Mouse (Mus musculus) c-Kit-negative CD71-positive TER-119-positive erythroid progenitor cells, embryonic 14.5 days (primary cell): Measurements from ENCODE around the gene Tmem221.
"Not testable (repeated sequence)": the region's sequence is repeated elsewhere in the genome, so short reads cannot be mapped to it uniquely, and the experiment has no call there.

Experiments used
- DNase-seq: peaks from one replicate; pipeline ENCODE4 v3.0.0-alpha.2; 2013; ENCODE audit warnings: low read depth, low spot score

The Tmem221 gene

DNA sequence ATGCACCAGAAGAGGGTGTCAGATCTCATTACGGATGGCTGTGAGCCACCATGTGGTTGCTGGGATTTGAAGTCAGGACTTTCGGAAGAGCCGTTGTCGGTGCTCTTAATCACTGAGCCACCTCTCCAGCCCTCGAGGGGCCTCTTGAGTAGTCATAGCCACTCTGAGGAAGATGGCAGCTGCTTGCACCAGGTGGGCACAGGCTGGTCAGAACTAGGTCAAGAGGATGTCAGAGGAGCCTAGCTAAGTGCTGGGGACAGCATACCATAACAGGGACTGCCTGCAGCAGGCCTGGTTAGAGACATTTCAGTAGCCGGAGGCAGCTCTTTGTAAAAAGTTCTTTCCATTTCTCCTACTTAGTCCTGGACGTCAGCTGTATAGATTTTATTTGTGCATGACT is 7.9 kb downstream of the Tmem221 start:
- DNase-seq = no peak

DNA sequence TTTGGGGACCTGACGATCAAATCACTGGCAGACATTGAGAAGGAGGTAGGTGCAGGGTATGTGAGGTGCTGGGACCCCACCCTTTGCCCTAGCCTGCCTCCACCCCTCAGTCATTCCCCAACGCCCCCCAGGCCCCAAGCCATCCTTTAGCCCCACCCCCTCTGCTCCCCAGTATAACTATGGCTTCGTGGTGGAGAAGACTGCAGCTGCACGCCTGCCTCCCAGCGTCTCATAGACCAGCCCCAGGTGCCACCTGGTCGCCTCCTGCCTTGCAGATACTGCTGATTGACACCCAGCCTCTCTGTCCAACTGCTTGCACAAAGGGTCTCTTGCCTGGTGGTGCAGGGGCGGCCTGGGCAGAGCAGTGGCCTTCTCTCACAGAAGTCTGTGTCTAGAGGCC is 11.1 kb downstream of the Tmem221 start:
- DNase-seq = no peak

DNA sequence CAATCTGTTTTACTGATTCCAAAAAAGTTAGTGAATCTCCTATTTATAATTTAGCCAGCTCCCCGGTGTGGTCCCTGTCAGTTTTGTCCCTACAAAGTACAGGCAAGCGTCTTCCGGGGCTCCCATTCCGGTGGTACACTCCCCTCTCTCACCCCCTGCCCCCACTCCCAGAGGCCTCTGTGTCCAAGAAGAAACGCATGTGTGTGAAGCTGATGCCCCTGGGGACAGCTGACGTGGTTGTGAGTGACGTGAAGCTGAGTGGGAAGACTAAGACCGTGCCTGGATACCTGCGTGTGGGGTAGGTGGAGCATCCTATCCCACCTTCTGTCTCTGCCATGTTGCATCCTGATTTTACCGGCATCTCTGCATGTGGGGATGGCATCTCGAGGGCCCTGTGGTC is 13.6 kb downstream of the Tmem221 start:
- no peak for DNase-seq

DNA sequence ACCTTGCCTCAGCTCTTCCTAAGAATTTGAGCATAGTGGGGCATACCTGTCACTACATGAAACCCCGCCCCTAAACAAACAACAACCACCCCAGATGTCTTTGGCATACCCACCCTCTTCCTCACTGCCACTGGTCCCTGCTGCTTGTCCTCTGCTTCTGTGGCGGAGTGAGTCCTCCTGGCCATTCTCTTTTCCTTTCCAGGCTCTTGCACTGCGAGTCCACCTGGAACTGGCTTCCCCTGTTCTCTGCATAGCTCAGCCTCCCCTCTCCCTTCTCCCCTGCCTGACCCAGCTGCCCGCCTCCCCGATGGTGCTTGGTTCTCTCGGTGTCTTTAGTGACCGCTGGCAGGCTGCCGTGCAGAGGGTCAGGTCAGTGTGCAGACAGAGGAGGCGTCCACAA is 14.9 kb downstream of the Tmem221 start:
- DNase-seq = no peak

DNA sequence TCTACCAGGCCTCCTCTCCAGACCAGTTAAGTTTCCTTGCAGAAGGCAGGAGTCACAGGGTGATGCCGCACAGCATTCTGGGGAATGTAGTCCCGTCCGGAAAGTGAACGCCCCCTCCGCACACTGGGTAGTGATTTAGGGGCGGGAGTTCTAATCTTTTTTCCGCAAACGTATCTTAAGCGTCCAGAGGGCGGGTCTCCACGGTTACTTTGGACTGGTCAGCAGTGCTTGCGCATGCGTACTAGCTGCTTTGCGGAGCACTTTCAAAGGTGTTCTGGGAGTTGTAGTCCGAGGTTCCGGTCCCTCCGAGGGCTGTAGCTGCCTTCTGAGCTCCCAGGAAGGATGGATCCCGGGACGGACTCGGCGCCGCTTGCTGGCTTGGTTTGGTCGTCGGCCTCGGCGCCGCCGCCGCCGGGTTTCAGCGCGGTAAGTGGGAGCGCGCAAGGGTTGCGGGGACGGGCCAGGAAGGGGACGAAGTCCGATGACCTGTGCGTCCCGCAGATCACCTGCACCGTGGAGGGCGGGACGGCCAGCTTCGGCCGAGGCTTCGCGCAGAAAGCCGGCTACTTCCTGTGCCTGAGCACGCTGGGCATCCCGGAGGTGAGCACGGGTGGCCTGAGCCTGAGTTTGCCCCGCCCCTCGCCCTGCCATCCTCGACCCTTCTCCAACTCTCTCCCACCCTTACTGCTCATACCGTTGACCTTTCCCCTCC is 15.9 kb downstream of the Tmem221 start, which contains the start of gene Mvb12a:
Gene Mvb12a (plus strand): TSS at position 291 of the 712 bp plus-strand sequence.
- peak; percentile 87 for DNase-seq

DNA sequence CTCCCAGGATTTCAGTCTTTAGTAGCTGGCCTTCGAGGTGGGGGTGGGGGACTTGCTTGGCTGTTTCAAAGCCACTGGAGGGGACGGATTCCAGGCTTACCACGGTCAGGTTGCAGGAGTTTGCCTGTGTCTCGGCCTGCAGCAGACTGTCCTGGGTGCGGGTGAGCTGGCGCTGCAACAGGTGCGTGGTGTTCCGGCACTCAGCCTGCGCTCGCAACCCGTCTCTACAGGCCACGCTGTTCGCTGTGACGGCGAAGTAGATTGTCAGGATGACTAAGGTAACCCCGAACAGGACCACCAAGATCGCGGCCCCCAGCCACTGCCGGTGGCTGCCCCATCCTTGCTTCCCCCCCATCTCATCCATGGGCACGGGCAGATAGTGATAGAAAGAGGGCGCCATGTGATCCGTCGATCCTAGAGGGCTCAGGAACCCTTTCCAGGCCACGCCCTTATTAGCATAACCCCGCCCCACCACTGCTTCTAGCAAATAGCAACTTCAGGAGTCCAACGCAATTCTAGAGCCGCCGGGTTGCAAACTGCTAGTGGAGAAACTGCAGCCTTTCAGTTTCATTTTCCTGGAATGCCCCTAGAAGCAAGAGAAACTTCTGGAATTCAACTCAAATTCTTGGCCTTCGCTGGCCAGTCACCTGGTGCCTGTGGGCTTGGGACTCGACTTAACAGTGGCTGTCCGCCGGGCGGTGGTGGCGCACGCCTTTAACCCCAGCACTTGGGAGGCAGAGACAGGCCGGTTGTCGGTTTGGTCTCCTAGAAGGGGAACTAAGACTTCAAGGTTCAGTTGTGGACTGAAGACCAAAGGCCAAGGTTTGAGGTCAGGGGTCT is 21.4 kb downstream of the Tmem221 start, which contains the start of gene Bst2:
Gene Bst2 (minus strand): TSS at position 429 of the 840 bp plus-strand sequence.
- peak; percentile 84 for DNase-seq

DNA sequence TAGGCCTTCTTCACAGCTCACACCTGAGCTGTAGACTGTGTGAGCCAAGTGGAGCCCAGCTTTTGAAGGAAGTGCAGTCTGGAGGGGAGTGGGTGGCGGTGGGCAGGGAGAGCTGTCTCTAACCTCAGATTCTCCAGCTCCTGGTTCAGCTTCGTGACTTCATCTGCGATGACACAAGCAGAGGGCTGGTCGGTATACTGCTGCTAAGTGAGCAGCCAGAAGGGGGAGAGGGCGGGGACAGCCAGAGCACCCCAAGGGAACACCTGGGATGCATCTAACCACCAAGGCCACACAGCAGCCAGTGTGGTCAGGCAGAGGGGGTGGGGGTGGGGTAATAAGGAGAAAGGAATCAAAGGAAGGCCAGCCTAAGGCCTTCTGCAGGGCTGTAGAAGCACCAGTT is 23.0 kb downstream of the Tmem221 start:
- DNase-seq = no peak

DNA sequence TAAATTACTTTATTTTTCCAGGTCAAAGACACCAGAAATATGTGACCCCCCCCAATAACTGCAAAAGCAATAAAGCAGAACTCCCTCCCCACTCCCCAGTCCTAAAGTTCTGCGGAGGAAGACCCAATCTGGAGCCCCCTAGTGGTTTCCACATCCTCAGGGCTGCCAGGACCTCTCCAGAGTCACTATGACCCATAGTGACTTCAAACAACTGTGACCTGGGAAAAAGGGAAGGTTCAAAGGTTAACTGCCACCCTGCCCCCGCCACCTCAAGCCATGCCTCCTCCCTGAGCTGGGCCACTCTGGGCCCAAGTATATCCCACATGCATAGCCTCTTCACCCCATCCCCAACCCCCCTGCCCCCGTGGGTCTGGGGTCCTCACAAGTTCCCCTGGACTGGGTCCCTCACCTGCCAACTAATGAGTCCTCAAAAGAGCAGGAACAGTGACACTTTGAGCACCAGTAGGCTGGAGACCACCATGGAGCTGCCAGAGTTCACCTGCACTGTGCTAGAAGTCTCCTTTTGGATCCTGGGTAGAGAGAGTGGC is 24.3 kb downstream of the Tmem221 start:
- no peak for DNase-seq

DNA sequence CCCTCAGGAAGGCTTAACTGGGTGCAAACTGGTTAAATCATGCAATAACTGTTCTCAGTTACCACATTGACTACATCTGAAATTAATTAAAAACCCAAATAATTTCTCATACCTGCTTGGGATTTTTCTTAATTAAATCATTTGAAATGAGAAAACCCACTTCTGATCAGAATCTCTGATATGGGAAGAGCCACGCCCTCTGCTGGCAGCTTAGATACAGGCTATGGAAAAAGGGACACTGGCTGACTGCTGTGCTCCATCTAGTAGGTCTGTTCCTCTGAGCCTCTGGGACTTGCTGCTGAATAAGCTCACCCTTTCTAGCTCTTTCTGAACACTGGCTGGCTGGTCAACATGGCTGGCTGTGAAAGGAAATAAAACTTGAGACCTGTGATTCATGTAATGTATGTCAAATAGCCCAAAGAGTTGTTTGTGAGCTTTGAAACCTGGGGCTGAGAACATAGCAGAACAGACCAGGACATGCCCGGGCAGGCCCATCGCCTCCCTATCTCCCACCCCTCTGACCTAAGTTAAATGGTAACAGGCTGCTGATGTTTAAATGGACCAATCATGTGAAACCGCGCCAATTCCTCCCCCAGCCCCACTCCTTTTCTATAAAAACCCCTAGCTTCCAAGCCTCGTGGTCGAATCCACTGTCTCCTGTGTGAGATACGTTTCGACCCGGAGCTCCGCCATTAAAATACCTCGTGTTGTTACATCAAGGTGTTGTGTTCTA is 27.8 kb downstream of the Tmem221 start:
- DNase-seq = not testable (repeated sequence)

DNA sequence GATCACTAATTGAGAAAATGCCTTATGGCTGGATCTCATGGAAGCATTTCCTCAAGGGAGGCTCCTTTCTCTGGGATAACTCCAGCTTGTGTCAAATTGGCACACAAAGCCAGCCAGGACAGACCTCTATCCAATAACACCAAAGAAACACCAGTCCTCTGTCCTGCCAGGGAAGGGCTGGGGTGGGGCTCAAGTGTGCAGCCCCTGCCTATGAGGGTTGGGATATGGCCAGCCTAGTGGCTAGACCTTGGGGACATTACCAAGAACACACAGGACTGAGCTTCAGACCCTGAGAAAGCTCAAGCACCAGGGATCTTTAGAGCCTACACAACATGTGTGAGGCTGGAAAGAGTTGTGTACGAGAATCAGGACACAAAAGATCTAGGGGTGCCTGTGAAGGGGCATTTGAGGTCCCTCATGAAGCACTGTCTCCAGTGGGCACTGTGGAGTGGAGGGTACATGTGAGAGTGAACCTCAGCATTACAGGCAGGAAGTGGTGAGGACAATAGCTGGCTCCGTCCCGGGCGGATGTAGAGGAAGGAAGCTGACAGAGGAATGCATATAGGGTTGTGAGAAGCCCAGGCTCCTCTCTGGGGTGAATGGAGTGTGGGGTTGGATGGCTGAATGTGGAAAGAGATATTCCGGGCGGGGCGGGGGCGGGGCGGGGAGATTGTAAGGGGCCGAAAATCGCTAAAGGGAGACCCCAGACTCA is 30.2 kb downstream of the Tmem221 start:
- no peak for DNase-seq

DNA sequence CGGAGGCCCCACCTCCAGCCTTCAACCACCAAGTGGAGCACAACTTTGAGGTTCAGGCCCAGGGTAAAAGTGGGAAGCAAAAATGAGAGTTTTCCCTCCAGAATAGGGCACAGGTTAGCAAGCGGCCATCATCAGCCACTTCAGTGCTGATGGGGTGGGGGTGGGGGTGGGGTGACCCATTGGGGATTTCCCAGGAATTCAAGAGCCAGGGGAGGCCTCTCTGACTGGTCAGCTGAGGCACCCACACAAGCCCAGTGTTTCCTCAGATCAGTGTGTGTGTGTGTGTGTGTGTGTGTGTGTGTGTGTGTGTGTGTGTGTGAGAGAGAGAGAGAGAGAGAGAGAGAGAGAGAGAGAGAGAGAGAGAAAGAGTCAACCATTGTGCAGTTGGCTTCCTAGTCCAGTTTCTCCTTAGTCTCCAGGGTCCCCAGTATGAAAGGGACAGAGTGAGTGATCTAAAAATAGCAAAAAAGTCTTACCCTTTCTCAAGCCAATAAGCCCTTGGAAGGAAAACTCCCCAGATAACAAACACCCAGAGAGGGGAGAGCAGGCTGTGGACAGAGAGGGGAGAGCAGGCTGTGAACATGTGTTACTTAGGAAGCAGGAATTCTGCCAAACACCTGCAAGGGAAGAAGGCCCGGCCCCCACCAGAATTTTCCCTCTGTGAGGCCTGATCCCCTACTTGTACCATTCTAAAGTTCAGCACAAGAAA is 31.4 kb downstream of the Tmem221 start:
- DNase-seq = no peak

DNA sequence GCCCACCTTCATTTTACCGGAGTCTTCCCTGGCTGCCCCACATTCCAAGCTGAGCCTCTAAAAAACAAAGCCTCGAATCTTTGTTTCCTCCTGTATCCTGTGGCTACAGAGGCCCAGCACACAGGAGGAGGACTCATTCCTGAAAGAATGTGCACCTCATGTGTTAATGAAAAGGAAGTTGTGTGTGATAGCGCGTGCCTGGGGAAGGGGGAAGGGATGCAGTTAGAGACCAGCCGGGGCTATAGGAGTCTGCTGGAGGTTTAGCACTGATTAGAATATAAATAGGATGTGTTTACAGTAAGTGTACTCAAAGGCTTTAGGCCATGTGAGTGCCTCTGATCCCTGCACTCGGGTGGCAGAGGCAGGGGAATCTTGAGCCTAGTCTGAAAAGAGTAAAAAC is 32.4 kb downstream of the Tmem221 start:
- DNase-seq = no peak

DNA sequence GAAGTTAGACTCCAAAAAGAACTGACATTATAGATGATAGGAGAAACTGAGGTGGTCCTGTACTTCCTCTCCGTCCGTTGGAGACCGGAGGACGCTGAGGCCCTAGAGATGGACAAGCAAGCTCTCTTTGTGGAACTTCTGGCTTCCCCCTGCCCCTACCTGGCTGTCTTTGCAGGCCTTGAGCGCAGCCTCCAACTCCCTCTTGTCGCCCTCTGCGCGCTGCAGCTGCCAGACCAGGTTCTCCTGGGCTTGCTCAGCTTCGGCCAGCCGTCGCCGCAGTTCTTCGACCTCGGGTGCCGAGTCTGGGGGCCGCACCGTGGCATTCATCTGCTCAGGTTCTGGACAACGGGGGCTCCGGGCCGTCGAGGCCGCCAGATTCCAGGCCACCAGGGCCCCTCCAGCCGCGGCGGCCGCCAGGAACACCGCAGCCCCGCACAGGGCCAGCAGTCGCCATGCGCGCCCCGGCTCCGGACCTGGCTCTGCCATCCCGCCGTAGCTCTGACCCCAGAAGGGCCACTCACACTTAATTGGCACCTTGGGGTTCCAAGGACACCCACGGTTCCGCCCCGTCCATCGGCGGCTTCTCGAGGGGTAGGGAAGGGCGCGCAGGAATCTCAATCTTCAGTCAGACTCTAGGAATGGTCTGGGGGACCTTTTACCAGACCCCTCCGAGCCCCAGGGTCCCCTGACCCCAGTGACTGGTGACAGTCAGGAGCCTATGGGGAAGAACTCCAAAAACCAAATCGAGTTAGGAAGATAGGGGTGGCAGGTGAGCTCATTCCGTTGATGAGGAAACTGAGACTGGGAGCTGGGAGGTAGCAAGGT is 33.2 kb downstream of the Tmem221 start, which contains the start of gene Ccdc194:
Gene Ccdc194 (minus strand): TSS at position 486 of the 825 bp plus-strand sequence.
- no peak for DNase-seq

DNA sequence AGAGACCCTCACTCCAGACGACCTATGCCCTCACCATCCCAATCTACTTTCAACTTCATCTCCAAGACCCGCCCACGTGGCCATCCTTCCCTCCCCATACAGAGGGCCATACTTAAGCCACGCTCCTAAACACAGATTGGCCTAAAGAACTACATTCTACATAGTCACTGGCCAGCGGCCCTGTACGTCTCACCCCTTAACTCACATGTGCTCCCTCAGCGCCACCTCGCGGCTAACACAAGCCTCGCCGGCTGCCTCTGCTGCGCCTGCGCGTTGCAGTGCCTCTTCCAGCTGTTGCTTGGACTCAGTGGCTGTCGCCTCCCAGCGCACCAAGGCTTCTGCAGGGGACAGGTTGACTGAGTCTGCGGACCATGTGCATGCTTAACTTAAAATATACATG is 37.0 kb downstream of the Tmem221 start:
- DNase-seq = peak; percentile 36

DNA sequence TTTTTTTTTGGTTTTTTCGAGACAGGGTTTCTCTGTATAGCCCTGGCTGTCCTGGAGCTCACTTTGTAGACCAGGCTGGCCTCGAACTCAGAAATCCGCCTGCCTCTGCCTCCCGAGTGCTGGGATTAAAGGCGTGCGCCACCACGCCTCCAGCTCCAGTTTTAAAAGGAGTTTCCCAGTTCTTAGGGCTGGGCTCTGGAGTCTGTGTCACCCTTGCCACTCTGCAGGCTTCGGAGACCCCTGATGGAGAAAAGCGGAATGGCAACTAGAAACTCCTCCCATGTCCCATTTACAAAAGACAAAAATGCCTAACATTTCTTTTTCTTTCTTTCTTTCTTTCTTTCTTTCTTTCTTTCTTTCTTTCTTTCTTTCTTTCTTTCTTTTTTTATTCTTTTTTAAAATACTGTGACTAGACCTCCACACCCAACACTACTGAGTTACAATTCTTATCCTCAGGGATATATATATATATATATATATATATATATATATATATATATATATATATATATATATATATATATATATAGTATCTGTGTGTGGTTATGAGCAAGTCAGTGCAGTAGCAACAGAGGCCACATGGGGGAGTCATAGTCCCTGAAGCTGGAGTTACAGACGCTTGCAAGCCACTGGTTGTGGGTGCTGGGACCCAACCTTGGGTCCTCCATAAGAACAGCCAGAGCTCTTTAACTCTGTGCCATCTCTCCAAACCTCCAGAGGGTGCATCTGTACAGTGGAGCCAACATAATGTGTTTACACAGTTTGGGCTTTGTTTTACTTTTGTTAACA is 39.4 kb downstream of the Tmem221 start:
- DNase-seq = not testable (repeated sequence)

DNA sequence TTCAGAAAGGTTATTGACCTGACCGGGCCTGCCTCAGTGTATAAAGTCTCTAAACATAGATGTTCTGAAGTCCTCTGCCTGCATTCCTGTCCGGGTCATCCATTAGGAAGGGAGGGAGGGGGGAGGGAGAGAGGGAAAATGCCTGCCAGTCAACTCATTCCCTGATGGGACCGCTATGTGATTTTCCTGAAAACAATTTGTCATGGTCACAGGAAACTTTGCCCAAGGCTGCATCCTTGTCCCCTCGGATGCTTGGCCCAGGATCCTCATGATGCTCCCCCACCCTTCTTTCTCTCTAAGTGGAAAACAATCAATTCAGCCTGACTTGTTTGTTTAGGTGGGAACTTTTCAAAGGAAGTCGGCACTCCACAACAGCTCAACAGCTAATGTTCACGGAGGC is 41.9 kb downstream of the Tmem221 start:
- DNase-seq = no peak

DNA sequence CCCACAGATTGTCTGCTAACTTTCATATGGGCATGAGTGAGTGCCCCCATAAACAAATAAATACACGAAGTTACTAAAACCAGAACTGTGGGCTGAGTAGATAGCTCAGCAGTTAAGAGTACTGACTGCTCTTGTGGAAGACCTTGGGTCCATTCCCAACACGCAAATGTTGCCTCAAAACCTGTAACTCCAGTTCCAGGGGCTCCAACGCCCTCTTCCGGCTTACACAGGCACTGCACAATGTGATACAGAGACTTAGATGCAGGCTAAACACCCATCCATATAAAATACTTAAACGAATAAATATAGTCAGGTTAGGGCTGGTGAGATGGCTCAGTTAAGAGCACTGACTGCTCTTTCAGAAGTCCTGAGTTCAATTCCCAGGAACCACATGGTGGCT is 43.6 kb downstream of the Tmem221 start:
- no peak for DNase-seq

DNA sequence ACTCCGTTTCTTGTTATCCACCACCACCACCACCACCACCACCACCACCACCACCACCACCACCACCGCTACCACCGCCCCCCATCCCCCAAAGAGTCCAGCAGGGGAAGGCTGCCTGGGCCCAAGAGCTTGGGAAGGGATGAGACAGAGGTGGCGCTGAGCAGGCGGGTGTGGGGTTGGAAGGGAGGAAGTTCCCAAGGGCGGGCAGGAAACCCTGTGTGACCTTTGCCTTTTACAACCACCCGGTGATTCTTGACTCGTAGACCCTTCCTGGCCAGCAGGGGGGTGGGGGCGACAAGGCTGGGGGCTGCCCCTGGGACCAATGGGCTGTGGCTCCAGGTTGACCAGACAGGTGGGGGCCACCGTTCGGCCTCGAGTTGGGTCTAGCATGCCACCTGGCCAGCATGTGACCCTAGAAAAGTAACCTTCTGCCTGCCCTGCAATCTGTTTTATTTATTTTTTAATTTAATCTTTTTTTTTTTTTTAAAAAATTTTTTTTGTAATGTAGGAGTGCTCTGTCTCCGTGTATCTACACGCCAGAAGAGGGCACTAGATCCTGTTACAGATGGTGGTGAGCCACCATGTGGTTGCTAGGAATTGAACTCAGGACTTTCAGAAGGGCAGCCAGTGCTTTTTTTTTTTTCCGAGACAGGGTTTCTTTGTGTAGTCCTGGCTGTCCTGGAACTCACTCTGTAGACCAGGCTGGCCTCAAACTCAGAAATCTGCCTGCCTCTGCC is 45.5 kb downstream of the Tmem221 start:
- DNase-seq = no peak
